Mouse (Mus musculus): ENCODE data around the gene Bod1l.

GRCm38 (mm10) chr5:41744898-41745780 lies 99.0 kb downstream of the Bod1l start:
- TF ChIP-seq CTCF (IDR thresholded peaks at IDR 0.05; ENCODE audit: extremely low read depth, insufficient read depth, low read length) (no peak), POLR2A (IDR thresholded peaks at IDR 0.05; ENCODE audit: extremely low read depth, insufficient read depth, low read length) (no peak)
